Mouse (Mus musculus) midbrain, embryonic 16.5 days (tissue): Measurements from ENCODE around the gene Mical2. TPM values are rescaled to one million over a fixed set of nuclear protein-coding genes. Genes with fewer than 3 reads are reported as not detected.

Experiments
- ATAC-seq: fragments of 200-750 bp; cut with Nextera tagmentation; 2 replicates; pipeline ENCODE4 v1.8.0; 2017; ENCODE audit warnings: moderate TSS enrichment
- H3K27ac ChIP-seq: fragments of 300-500 bp; sonication (generic); 2 replicates; pipeline ENCODE4 v1.5.1; 2014; ENCODE audit warnings: mild to moderate bottlenecking, low read length, mixed read lengths
- H3K27me3 ChIP-seq: fragments of 300-500 bp; sonication (generic); 2 replicates; pipeline ENCODE4 v1.6.1; 2014; ENCODE audit warnings: low read depth, low read length, mixed read lengths; ENCODE audit not compliant: control insufficient read depth, insufficient read depth
- H3K36me3 ChIP-seq: fragments of 300-500 bp; sonication (generic); 2 replicates; pipeline ENCODE4 v1.6.1; 2014; ENCODE audit warnings: mild to moderate bottlenecking, low read length, moderate library complexity, mixed read lengths; ENCODE audit not compliant: control insufficient read depth, insufficient read depth
- H3K4me1 ChIP-seq: fragments of 300-500 bp; sonication (generic); 2 replicates; pipeline ENCODE4 v1.6.1; 2014; ENCODE audit warnings: mild to moderate bottlenecking, low read length, mixed read lengths; ENCODE audit not compliant: control insufficient read depth, insufficient read depth
- H3K4me2 ChIP-seq: fragments of 300-500 bp; sonication (generic); 2 replicates; pipeline ENCODE4 v1.6.1; 2014; ENCODE audit warnings: mild to moderate bottlenecking, low read length, mixed read lengths
- H3K4me3 ChIP-seq: fragments of 300-500 bp; sonication (generic); 2 replicates; pipeline ENCODE4 v1.5.1; 2014; ENCODE audit warnings: low read depth, mild to moderate bottlenecking, low read length, moderate library complexity, mixed read lengths
- H3K9ac ChIP-seq: fragments of 300-500 bp; sonication (generic); 2 replicates; pipeline ENCODE4 v1.6.1; 2014; ENCODE audit warnings: low read depth, low read length, mixed read lengths
- H3K9me3 ChIP-seq: fragments of 300-500 bp; sonication (generic); replicated peaks from 2 replicates; pipeline ENCODE4 v1.6.1; 2014; ENCODE audit warnings: mild to moderate bottlenecking, low read length, mixed read lengths; ENCODE audit not compliant: control insufficient read depth, poor library complexity, severe bottlenecking
- WGBS: fragments of 180-500 bp; shearing (Covaris S2); extraction: QIAGEN DNeasy Blood & Tissue Kit; methylation state at CpG from one replicate; pipeline ENCODE4 v1.1.7; 2014; 5-methylcytosine and 5-hydroxymethylcytosine counted together
- polyA plus RNA-seq: library from polyadenylated mRNA; unstranded; fragments of >200 nt; fragmentation: Nextera tagmentation; extraction: Ambion mirVana; gene quantifications from 2 replicates; pipeline ENCODE4 v1.2.1, GENCODE M21; 2015

Gene Mical2
- polyA plus RNA-seq, 1 experiment from 2014 or later, result 5.1 TPM

GRCm38 (mm10) chr7:112204380-112204963 is 21.2 kb upstream of the Mical2 start:
- no peak for ATAC-seq
- no peak overlapping the region for H3K9ac ChIP-seq
- no peaks in the 10 kb centered on the region for H3K4me1 ChIP-seq
- no peaks in the 10 kb centered on the region for H3K36me3 ChIP-seq
- WGBS, result 71% methylated on average over 6 of the region's 6 CpGs
- H3K9me3 ChIP-seq, result no peaks in the 10 kb centered on the region
- H3K27ac ChIP-seq, result no peak overlapping the region
- no peak overlapping the region for H3K4me3 ChIP-seq
- H3K27me3 ChIP-seq, result no peaks in the 10 kb centered on the region
- H3K4me2 ChIP-seq, result no peak overlapping the region

- Histone ChIP-seq H3K4me3 (no peak overlapping the region), H3K36me3 (no peaks in the 10 kb centered on the region), H3K9ac (no peak overlapping the region), H3K4me1 (no peaks in the 10 kb centered on the region), H3K27me3 (no peaks in the 10 kb centered on the region), H3K4me2 (no peak overlapping the region), H3K27ac (no peak overlapping the region), H3K9me3 (no peaks in the 10 kb centered on the region)
- 95% methylated on average over 6 of the region's 6 CpGs for WGBS
- ATAC-seq, result no peak
These were observed 20.1 kb upstream of the Mical2 start for GRCm38 (mm10) chr7:112205513-112205912.

- ATAC-seq, result no peak
- WGBS, result 93% methylated on average over 6 of the region's 6 CpGs
- H3K4me3 ChIP-seq, result no peak overlapping the region
- H3K36me3 ChIP-seq, result no peaks in the 10 kb centered on the region
- no peak overlapping the region for H3K27ac ChIP-seq
- no peaks in the 10 kb centered on the region for H3K4me1 ChIP-seq
- H3K9ac ChIP-seq, result no peak overlapping the region
- no peaks in the 10 kb centered on the region for H3K27me3 ChIP-seq
- no peaks in the 10 kb centered on the region for H3K9me3 ChIP-seq
- no peak overlapping the region for H3K4me2 ChIP-seq
These were observed 17.9 kb upstream of the Mical2 start for GRCm38 (mm10) chr7:112207717-112208116.

- Histone ChIP-seq H3K9me3 (no peaks in the 10 kb centered on the region), H3K27me3 (no peaks in the 10 kb centered on the region), H3K4me1 (peaks cover 5% of the 10 kb centered on the region), H3K4me3 (no peak overlapping the region), H3K36me3 (no peaks in the 10 kb centered on the region), H3K9ac (no peak overlapping the region), H3K27ac (no peak overlapping the region), H3K4me2 (no peak overlapping the region)
- no peak for ATAC-seq
- 78% methylated on average over 10 of the region's 10 CpGs for WGBS
These were observed 17.1 kb upstream of the Mical2 start for GRCm38 (mm10) chr7:112208323-112209167.

- H3K4me3 ChIP-seq, result no peak overlapping the region
- ATAC-seq, result no peak
- no peaks in the 10 kb centered on the region for H3K9me3 ChIP-seq
- no peak overlapping the region for H3K4me2 ChIP-seq
- 93% methylated on average over 4 of the region's 4 CpGs for WGBS
- H3K9ac ChIP-seq, result no peak overlapping the region
- peaks cover 10% of the 10 kb centered on the region for H3K4me1 ChIP-seq
- no peaks in the 10 kb centered on the region for H3K36me3 ChIP-seq
- H3K27ac ChIP-seq, result no peak overlapping the region
- no peaks in the 10 kb centered on the region for H3K27me3 ChIP-seq
These were observed 16.0 kb upstream of the Mical2 start for GRCm38 (mm10) chr7:112209621-112210020.

- no peak overlapping the region; the same call in 1 of the 2 replicates for H3K9ac ChIP-seq
- H3K27ac ChIP-seq, result peak overlapping the region; percentile 39
- peak; percentile 89 for ATAC-seq
- no peaks in the 10 kb centered on the region for H3K27me3 ChIP-seq
- no peaks in the 10 kb centered on the region for H3K9me3 ChIP-seq
- H3K36me3 ChIP-seq, result no peaks in the 10 kb centered on the region
- WGBS, result 35% methylated on average over 8 of the region's 8 CpGs
- no peak overlapping the region for H3K4me2 ChIP-seq
- H3K4me3 ChIP-seq, result no peak overlapping the region
- peaks cover 10% of the 10 kb centered on the region for H3K4me1 ChIP-seq
These were observed 12.5 kb upstream of the Mical2 start for GRCm38 (mm10) chr7:112212921-112213721.

- H3K9me3 ChIP-seq, result no peaks in the 10 kb centered on the region
- no peak overlapping the region for H3K4me2 ChIP-seq
- no peaks in the 10 kb centered on the region for H3K27me3 ChIP-seq
- ATAC-seq, result no peak
- no peak overlapping the region for H3K9ac ChIP-seq
- no peak overlapping the region for H3K4me3 ChIP-seq
- H3K27ac ChIP-seq, result no peak overlapping the region
- WGBS, result 87% methylated on average over 3 of the region's 3 CpGs
- H3K4me1 ChIP-seq, result peaks cover 10% of the 10 kb centered on the region
- no peaks in the 10 kb centered on the region for H3K36me3 ChIP-seq
These were observed 9.8 kb upstream of the Mical2 start for GRCm38 (mm10) chr7:112215871-112216270.

GRCm38 (mm10) chr7:112216720-112217119 is 8.9 kb upstream of the Mical2 start:
- Histone ChIP-seq H3K36me3 (no peaks in the 10 kb centered on the region), H3K27ac (no peak overlapping the region), H3K4me1 (peaks cover 10% of the 10 kb centered on the region), H3K27me3 (no peaks in the 10 kb centered on the region), H3K9me3 (no peaks in the 10 kb centered on the region), H3K9ac (no peak overlapping the region), H3K4me2 (no peak overlapping the region), H3K4me3 (no peak overlapping the region)
- ATAC-seq, result no peak
- WGBS, result 66% methylated on average over 5 of the region's 5 CpGs

GRCm38 (mm10) chr7:112217208-112217607 is 8.4 kb upstream of the Mical2 start:
- Histone ChIP-seq H3K4me2 (no peak overlapping the region), H3K9me3 (no peaks in the 10 kb centered on the region), H3K9ac (no peak overlapping the region), H3K27me3 (no peaks in the 10 kb centered on the region), H3K36me3 (no peaks in the 10 kb centered on the region), H3K4me1 (peaks cover 10% of the 10 kb centered on the region), H3K4me3 (no peak overlapping the region), H3K27ac (no peak overlapping the region)
- ATAC-seq, result no peak
- 48% methylated on average over 6 of the region's 6 CpGs for WGBS
